In the genomic region with DNA sequence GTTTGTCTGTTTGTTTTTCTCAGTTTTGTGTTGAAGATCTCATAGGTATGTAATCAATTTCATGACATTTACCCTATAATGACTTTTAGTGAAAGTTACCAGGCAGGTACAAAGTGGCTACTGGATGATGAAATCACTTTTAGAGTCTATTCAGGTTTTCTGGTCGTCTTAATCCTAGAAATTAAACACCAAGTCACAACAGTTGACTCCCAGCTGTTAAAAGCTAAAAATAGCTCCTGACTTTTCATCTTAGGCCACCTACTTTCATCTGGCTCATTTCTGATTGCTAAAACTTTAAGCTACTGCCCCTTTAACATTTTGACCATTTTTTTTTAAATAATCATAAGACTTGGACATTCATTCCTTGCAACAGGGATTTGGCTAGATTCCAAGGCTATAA, we compare ENCODE assay signal across 26 mouse cellular contexts.
"Had no signal": no experiment of that assay in that cellular context is flagged by ENCODE, and none has a peak within 500 bp of the region (broad histone marks: within the 10 kb centered on the region; RNA-seq: fewer than 3 reads in every experiment).

No protein-coding gene starts in this region.

- H3K9ac ChIP-seq: heart, embryonic 13.5 days; heart, embryonic 15.5 days; hindbrain, embryonic 13.5 days; hindbrain, embryonic 15.5 days; kidney, embryonic 15.5 days; limb, embryonic 13.5 days; limb, embryonic 15.5 days; liver, embryonic 12.5 days had no signal

- ATAC-seq: hindbrain, postnatal 0 days; intestine, embryonic 16.5 days; liver, embryonic 12.5 days had no signal

- DNase-seq: gastrocnemius, postnatal 14 days; gastrocnemius, postnatal 36 days; heart, adult 11 months; heart, adult 2 months; heart, postnatal 14 days; heart, postnatal 36 days; kidney, adult 11 months; kidney, adult 2 months; kidney, adult 9 months; kidney, postnatal 14 days; kidney, postnatal 36 days; layer of hippocampus, adult 9-11 months; layer of hippocampus, postnatal 36 days; left cerebral cortex, postnatal 4 days had no signal

- H3K27me3 ChIP-seq: heart, embryonic 13.5 days; heart, embryonic 15.5 days; hindbrain, embryonic 13.5 days; hindbrain, embryonic 15.5 days; kidney, embryonic 15.5 days; limb, embryonic 13.5 days; limb, embryonic 15.5 days had no signal

- H3K9me3 ChIP-seq: heart, embryonic 13.5 days; heart, embryonic 15.5 days; hindbrain, embryonic 13.5 days; hindbrain, embryonic 15.5 days; kidney, embryonic 15.5 days; limb, embryonic 13.5 days; limb, embryonic 15.5 days; liver, embryonic 12.5 days had no signal

- H3K4me2 ChIP-seq: heart, embryonic 11.5 days; heart, embryonic 13.5 days; heart, embryonic 15.5 days; hindbrain, embryonic 13.5 days; hindbrain, embryonic 15.5 days; kidney, embryonic 15.5 days; limb, embryonic 13.5 days; limb, embryonic 15.5 days; liver, embryonic 12.5 days had no signal

- H3K4me1 ChIP-seq: heart, embryonic 15.5 days; limb, embryonic 13.5 days had no signal

- H3K4me3 ChIP-seq: heart, adult 2 months; heart, embryonic 13.5 days; heart, embryonic 15.5 days; hindbrain, embryonic 13.5 days; hindbrain, embryonic 15.5 days; kidney, embryonic 15.5 days; limb, embryonic 13.5 days; limb, embryonic 15.5 days; liver, embryonic 12.5 days had no signal

- H3K36me3 ChIP-seq: heart, embryonic 13.5 days; heart, embryonic 15.5 days; hindbrain, embryonic 13.5 days; hindbrain, embryonic 15.5 days; kidney, embryonic 15.5 days; limb, embryonic 13.5 days; limb, embryonic 15.5 days; liver, embryonic 12.5 days had no signal

- H3K27ac ChIP-seq: heart, adult 2 months; heart, embryonic 13.5 days; heart, embryonic 15.5 days; hindbrain, embryonic 13.5 days; hindbrain, embryonic 15.5 days; hindbrain, postnatal 0 days; kidney, embryonic 15.5 days; kidney, postnatal 0 days; limb, embryonic 13.5 days; limb, embryonic 15.5 days; liver, embryonic 12.5 days had no signal
